Mouse (Mus musculus) colon, adult 2 months (tissue): ENCODE measurements around the gene Tbc1d10a. TPM values are rescaled to one million over a fixed set of nuclear protein-coding genes. Genes with fewer than 3 reads are reported as not detected.

Experiments used
- polyA plus RNA-seq: library from polyadenylated mRNA; depleted of rRNA; stranded (reverse); fragments of >200 nt; gene quantifications from 2 replicates; pipeline ENCODE4 v1.2.3, GENCODE M21; 2012; rRNA removed

Gene Tbc1d10a
- polyA plus RNA-seq: 50.0 and 51.8 TPM in 2 replicates

DNA sequence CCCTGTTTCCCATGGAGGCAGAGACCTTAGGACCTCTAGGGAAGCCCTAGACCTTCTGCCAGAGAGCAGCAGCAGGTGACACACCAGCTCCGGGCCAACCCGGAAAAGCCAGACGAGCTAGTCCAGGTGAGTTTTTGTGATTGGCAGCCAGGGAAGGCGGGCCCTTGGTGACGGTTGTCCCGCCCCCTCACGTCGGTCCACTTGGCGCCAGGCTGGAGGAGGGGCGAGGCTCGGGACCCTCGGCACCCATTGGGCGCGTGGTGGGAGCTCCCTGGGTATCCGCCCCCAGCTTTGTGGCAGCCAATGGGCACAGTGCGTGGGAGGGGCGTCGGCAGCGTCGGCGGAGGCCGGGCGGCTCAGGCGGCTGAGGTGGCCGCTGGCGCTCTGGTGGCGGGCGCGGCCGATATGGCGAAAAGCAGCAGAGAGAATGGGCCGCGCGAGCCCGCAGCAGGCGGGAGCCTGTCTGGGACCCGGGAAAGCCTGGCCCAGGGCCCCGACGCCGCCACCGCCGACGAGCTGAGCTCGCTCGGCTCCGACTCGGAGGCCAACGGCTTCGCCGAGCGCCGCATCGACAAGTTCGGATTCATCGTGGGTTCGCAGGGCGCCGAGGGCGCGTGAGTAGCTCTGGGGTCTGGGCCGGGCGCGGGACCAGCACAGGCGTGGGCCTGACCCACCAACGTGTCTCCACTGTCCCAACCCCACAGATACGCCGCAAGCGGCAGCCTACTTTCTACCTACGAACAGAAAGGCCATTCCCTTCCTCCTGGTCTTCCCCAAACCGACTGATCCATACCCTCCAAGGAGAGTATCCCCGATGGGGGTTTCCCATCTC lies at the start of gene Tbc1d10a:
Gene Tbc1d10a, plus strand, starts transcription at position 304 of the 832 bp plus-strand sequence.

DNA sequence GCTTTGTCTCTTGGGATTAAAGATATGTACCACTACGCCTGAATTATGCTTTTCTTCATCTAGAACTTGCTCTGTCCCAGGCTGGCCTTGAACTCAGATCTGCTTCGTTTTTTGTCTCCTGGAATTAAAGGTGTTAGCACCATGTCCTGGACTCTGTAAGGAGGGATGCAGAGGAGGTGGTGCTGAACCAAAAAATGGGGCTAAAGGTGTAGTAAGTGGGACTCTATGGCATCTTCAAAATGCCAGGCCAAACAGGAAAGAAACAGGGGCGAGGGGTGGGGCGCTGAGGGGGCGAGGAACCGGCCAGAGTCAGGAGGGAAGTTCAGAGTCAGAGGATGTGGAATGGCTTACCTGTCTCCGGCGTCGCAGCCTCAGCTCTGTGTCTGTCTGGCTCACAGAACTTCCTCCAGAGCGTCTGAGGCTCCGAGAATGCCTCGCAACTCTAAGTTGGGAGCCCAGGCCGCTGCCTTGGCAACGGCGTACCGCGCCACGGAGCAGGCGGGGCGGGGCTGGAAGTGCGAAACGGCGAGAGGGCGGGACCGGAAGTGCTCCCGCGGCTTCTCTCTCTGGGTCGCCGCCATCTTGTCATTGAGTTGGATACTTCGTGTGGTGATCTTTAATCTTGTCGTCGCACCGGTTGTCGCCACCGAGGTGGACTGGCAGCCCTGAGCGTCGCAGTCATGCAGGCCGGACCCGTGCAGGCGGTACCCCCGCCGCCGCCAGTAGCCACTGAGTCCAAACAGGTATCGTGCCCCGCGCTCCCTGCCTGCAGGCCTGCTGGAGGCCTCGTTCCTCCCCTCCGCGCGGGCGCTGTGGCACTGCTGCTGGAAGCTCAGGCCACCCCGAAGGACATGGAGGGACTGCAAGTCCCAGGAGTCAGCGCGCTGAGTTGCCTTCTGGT lies 26.5 kb upstream of the Tbc1d10a start, which contains the start of the genes Ccdc157 and Sf3a1:
Gene Ccdc157, minus strand, starts transcription at position 486 of the 901 bp plus-strand sequence.
Gene Sf3a1, plus strand, starts transcription at position 543 of the 901 bp plus-strand sequence.

DNA sequence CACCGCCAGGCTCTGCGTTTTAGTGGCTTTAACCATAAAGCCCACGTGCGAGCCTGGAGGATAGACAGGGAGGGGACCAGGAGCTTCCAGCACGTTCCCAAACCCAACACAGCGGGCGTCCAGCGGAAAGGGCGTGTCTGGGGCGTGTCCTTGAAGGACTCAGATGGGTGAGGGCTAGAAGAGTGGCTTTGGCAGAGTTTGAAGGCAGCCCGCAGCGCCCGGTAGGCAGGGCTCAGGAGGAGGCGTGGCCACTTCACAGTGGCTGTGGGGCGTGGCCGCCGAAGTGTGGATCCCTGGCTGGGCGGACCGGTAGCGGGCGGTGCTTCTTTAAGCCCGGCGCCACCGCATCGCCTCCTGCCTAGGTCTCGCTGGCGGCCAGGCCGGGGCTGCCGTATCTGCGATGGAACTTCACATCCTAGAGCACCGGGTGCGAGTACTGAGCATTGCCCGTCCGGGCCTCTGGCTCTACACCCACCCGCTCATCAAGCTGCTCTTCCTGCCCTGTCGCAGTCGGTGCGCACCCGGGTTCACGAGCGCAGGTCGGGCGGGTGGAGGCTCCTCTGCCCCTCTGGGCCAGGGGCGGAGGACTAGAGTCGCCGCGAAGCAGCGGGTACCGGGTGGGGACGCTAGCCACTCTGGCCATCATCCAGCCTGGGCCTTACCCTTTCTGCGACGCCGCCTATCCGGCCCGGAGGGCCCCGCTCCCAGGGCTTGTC lies 31.5 kb downstream of the Tbc1d10a start, which contains the start of gene Castor1:
Gene Castor1, plus strand, starts transcription at position 312 of the 716 bp plus-strand sequence.

DNA sequence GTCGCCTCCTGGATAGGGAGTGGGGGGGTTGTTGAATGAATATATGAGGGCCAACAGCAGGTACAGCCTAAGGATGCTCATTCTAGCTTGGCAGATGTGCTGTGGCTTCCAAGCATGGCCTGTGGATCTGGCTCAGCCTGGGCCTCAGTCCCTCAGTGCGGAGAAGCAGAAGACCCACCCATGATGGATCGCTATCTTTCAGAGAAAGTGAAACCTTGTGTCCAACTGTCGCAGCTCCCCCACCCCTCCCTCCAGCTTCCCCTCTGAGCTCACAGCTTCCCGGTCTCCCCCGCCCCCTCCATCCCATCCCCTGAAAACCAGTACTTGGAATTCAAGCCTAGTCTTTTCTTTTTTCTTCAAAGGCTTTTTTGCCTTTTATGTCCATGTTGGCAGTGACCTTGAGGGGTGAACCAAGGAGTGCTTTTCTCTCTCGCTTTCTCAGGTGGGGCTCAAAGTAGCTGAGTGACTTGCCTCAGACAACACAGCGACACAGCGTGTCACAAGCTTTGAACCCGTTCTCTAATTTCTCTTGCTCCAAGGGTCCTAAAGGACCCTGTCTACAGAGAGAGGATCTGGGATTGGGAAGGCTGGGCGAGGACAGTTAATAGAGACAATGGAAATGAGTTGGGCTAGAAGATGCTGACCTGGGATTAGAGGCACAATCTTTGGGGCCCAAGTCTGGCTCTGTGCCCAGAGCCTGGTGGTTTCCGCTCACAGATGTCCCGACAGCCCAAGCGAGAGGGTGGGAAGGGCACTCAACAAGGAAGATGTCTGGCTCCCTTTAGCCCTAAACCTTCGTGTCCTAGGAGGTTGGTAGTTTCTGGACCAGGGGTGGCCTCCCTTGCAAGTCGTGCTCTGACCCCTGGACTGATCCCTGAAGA lies 49.3 kb downstream of the Tbc1d10a start, which contains the start of gene Osm:
Gene Osm, plus strand, starts transcription at position 756 of the 881 bp plus-strand sequence.

DNA sequence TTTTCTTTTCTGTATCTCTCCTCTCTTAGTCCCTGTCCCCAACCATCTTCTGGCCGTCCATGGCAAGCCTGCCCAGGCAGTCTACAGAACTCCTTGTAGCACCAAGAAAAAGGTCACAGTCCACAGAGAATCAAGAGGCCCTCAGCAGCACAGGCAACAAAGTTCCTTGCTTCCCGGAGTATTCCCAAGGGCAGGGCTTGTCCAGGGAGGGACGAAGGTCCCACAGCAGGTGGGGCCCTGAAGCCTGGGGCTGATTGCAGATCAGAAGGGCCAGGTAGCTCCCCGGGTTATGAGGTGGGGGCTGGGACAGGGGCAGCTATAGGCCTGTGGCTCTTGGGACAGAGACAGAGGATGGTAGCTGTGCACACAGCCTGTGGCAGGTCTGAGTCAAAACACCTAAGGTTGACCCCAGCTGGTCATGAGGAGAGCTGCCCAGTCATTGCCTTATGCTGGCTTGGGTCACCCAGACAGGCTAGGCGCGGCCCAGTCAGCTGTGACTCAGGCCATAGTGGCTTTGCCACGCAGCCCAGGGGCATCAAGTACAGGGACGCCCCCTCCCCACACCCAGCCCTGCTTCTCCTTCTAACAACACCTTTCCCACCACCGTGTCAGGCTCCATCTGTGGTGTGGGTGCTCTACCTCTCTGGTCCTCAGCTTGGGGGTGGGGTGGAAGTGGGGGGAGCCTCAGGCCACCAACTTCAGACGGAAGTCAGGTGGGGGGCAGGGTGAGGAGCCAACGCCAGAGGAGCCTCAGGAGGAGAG lies 70.4 kb downstream of the Tbc1d10a start, which contains the start of gene Lif:
Gene Lif, plus strand, starts transcription at position 712 of the 762 bp plus-strand sequence.

Other genes starting within 250 kb of the Tbc1d10a start
- gene Pes1, start 222.8 kb upstream of the Tbc1d10a start, polyA plus RNA-seq: 25.5 and 26.9 TPM in 2 replicates
- gene 4930556J24Rik, start 210.0 kb upstream of the Tbc1d10a start, polyA plus RNA-seq: not detected in 2 replicates
- gene Gal3st1, start 203.2 kb upstream of the Tbc1d10a start, polyA plus RNA-seq: 138 and 161 TPM in 2 replicates
- gene Sec14l4, start 155.3 kb upstream of the Tbc1d10a start, polyA plus RNA-seq: 0.30 and 0.40 TPM in 2 replicates
- gene Sec14l3, start 121.9 kb upstream of the Tbc1d10a start, polyA plus RNA-seq: not detected in 2 replicates
- gene Mtfp1, start 91.3 kb upstream of the Tbc1d10a start, polyA plus RNA-seq: 18.6 and 19.6 TPM in 2 replicates
- gene Sec14l2, start 63.4 kb upstream of the Tbc1d10a start, polyA plus RNA-seq: 1.8 and 2.2 TPM in 2 replicates
- gene Rnf215, start 51.6 kb upstream of the Tbc1d10a start, polyA plus RNA-seq: 20.2 and 23.7 TPM in 2 replicates
- 6.9 TPM in 2 replicates for gene Ccdc157, start 26.5 kb upstream of the Tbc1d10a start, polyA plus RNA-seq
- gene Sf3a1, start 26.4 kb upstream of the Tbc1d10a start, polyA plus RNA-seq: 28.2 and 29.5 TPM in 2 replicates
- 8.6 and 10.4 TPM in 2 replicates for gene Castor1, start 31.4 kb downstream of the Tbc1d10a start, polyA plus RNA-seq
- gene Osm, start 49.6 kb downstream of the Tbc1d10a start, polyA plus RNA-seq: 0.23 and 0.27 TPM in 2 replicates
- 3.1 and 3.7 TPM in 2 replicates for gene Lif, start 70.8 kb downstream of the Tbc1d10a start, polyA plus RNA-seq